ENCODE assay signal across 20 mouse cellular contexts in genomic region chr19:14536676-14537075, GRCm38 (mm10).
DNase-seq lines count a peak whose midpoint lies in the region; ATAC-seq and TF ChIP-seq lines count a peak whose summit lies in the region.
"Had no signal": no experiment of that assay in that cellular context is flagged by ENCODE, and none has a peak within 500 bp of the region (broad histone marks: within the 10 kb centered on the region; RNA-seq: fewer than 3 reads in every experiment).

No protein-coding gene starts in this region.

- H3K79me2 ChIP-seq in CH12.LX (replicated peaks; ENCODE audit: control insufficient read depth, extremely low read depth, insufficient read depth, poor library complexity, severe bottlenecking) = peaks cover 23% of the 10 kb centered on the region

- in situ Hi-C loops in CH12.LX (cut with MboI; ENCODE audit: low pct_ligation_motif_present, low pct_unique_long_range_greater_than_20kb, low sequenced_read_pairs) = no loop called here

- H3K9ac ChIP-seq in CH12.LX (ENCODE audit: insufficient read depth, low read depth) = no peak overlapping the region
- no peak overlapping the region for H3K9ac ChIP-seq in heart, embryonic 11.5 days (ENCODE audit: low read depth, low read length)

- no peak for TF ChIP-seq CTCF in CH12.LX (conservative IDR thresholded peaks at IDR 0.05 in 1 of 2, IDR thresholded peaks at IDR 0.05 in 1 of 2; ENCODE audit: low read depth in 2 of 2, low read length in 2 of 2)

- 92% methylated on average over 2 of the region's 2 CpGs for WGBS in heart, embryonic 11.5 days (ENCODE audit: insufficient replicate concordance)

- no peak overlapping the region for H3K4me3 ChIP-seq in CH12.LX (replicated peaks in 1 of 3; ENCODE audit: low read depth in 2 of 3, low read length in 2 of 3, poor library complexity in 1 of 3)
- H3K4me3 ChIP-seq in heart, embryonic 11.5 days (ENCODE audit: low read depth, low read length) = no peak overlapping the region

- peak overlapping the region; percentile 16 for H3K4me2 ChIP-seq in CH12.LX (ENCODE audit: insufficient read depth, low read depth, poor library complexity, severe bottlenecking)
- no peak overlapping the region for H3K4me2 ChIP-seq in heart, embryonic 11.5 days

- no peak for TF ChIP-seq RAD21 in CH12.LX (IDR thresholded peaks at IDR 0.05; ENCODE audit: low read depth, low read length)

- H3K36me3 ChIP-seq in CH12.LX (replicated peaks in 1 of 2; ENCODE audit: control insufficient read depth in 1 of 2, insufficient read depth in 1 of 2, low read length in 1 of 2) = peaks cover 0 to 21% of the 10 kb centered on the region in 2 experiments
- no peaks in the 10 kb centered on the region for H3K36me3 ChIP-seq in heart, embryonic 11.5 days (ENCODE audit: control insufficient read depth, insufficient read depth, low read length)

- no peaks in the 10 kb centered on the region for H3K27me3 ChIP-seq in CH12.LX (replicated peaks)
- no peaks in the 10 kb centered on the region for H3K27me3 ChIP-seq in heart, embryonic 11.5 days (ENCODE audit: control insufficient read depth, insufficient read depth, low read length)
- H3K27me3 ChIP-seq: Patski had no signal

- no peak for ATAC-seq in heart, embryonic 11.5 days (replicated peaks; ENCODE audit: insufficient number of reproducible peaks, low FRiP score, low TSS enrichment)
- ATAC-seq: activated CD4-positive, CD25-positive, alpha-beta regulatory T cell, adult 4 months; CD4-positive, CD25-positive, alpha-beta regulatory T cell, adult 4 months; Patski had no signal

- H3K9me3 ChIP-seq in CH12.LX (replicated peaks; ENCODE audit: low read length) = no peaks in the 10 kb centered on the region
- no peaks in the 10 kb centered on the region for H3K9me3 ChIP-seq in heart, embryonic 11.5 days (replicated peaks; ENCODE audit: control insufficient read depth, low read length)
- H3K9me3 ChIP-seq: G1E had no signal

- dilution Hi-C loops in CH12.LX (cut with MboI; ENCODE audit: extremely low pct_ligation_motif_present, extremely low pct_unique_long_range_greater_than_20kb, low sequenced_read_pairs) = no loop called here

- no peak for TF ChIP-seq POLR2A in CH12.LX (IDR thresholded peaks at IDR 0.05; ENCODE audit: low read depth, low read length)

- 0 out of 2 replicates have a peak overlapping the region, but pooled peaks have one; percentile 64 for H3K27ac ChIP-seq in CH12.LX (ENCODE audit: insufficient read depth, low read depth)
- H3K27ac ChIP-seq in heart, embryonic 11.5 days (ENCODE audit: low read depth, low read length) = no peak overlapping the region

- peak; percentile 65 for TF ChIP-seq EP300 in CH12.LX (IDR thresholded peaks at IDR 0.05; ENCODE audit: low read length)

- H3K4me1 ChIP-seq in CH12.LX (ENCODE audit: control insufficient read depth in 1 of 2, insufficient read depth in 2 of 2) = peaks cover 2 to 48% of the 10 kb centered on the region in 2 experiments; a peak in 3 of 4 replicates
- H3K4me1 ChIP-seq in heart, embryonic 11.5 days (ENCODE audit: control insufficient read depth, insufficient read depth, low read length) = no peaks in the 10 kb centered on the region

- DNase-seq in A20 (ENCODE audit: low read depth, low spot score) (peak; percentile 32), CH12.LX (ENCODE audit: extremely low read depth) (no peak)
- no peak for DNase-seq in neural tube, embryonic 10.5 days (ENCODE audit: extremely low spot score, low spot score)
- DNase-seq: adrenal gland, adult 2 months; adrenal gland, adult 8-10 months; adrenal gland, postnatal 10 days; adrenal gland, postnatal 14 days; adrenal gland, postnatal 25 days; adrenal gland, postnatal 36 days; B cell, adult 2 months; cerebellum, adult 11 months; cerebellum, adult 11-12 months; cerebellum, adult 18-20 months; cerebellum, adult 2 months; cerebellum, adult 8-10 months had no signal

TF ChIP-seq in CH12.LX, 34 proteins besides CTCF, POLR2A, EP300 and RAD21:
- TF ChIP-seq MAX (IDR thresholded peaks at IDR 0.05; ENCODE audit: low read length) = no peak
- TF ChIP-seq IRF4 (IDR thresholded peaks at IDR 0.05; ENCODE audit: low read depth, low read length) = peak; percentile 79
